In the genomic region with DNA sequence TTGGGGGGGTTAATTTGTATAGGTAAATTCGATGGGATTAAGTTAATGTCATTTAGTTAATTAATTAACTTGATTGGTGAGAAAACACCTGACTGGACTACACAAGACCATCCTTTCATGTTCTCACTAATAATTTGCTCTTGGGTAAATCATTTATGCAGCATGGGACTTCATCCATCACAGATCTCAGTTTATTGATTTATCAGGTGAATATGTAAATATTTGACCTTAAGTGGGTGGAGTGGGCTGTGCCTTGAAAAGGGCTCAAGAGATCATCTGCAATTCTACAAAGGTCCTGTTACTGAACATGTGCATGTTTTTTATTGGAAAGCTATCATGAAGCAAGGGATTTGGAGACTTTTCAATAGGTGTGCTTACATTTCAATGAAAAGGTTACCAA, we compare ENCODE assay signal across 31 mouse cellular contexts.
"Had no signal": no experiment of that assay in that cellular context is flagged by ENCODE, and none has a peak within 500 bp of the region (broad histone marks: within the 10 kb centered on the region; RNA-seq: fewer than 3 reads in every experiment).

No protein-coding gene starts in this region.

- H3K27me3 ChIP-seq: limb, embryonic 12.5 days; limb, embryonic 13.5 days; limb, embryonic 15.5 days; liver, embryonic 13.5 days; liver, embryonic 15.5 days; lung, embryonic 15.5 days; megakaryocyte, embryonic 14.5 days; midbrain, embryonic 12.5 days; midbrain, embryonic 13.5 days; midbrain, embryonic 15.5 days; neural tube, embryonic 12.5 days; neural tube, embryonic 13.5 days had no signal

- H3K4me2 ChIP-seq: limb, embryonic 12.5 days; limb, embryonic 13.5 days; limb, embryonic 15.5 days; liver, embryonic 13.5 days; liver, embryonic 15.5 days; lung, embryonic 14.5 days; lung, embryonic 15.5 days; midbrain, embryonic 11.5 days; midbrain, embryonic 12.5 days; midbrain, embryonic 13.5 days; midbrain, embryonic 15.5 days; neural tube, embryonic 12.5 days; neural tube, embryonic 13.5 days had no signal

- H3K9me3 ChIP-seq: limb, embryonic 10.5 days; limb, embryonic 12.5 days; limb, embryonic 13.5 days; limb, embryonic 15.5 days; liver, embryonic 13.5 days; liver, embryonic 15.5 days; lung, embryonic 15.5 days; megakaryocyte, embryonic 14.5 days; midbrain, embryonic 10.5 days; midbrain, embryonic 12.5 days; midbrain, embryonic 13.5 days; midbrain, embryonic 15.5 days; neural tube, embryonic 12.5 days; neural tube, embryonic 13.5 days had no signal

- DNase-seq: left cerebral cortex, postnatal 4 days; liver; liver, embryonic 13.5 days; lung, adult 18-20 months; lung, adult 2 months; lung, embryonic 14.5 days; lung, postnatal 10 days; lung, postnatal 14 days; lung, postnatal 36 days; lung, postnatal 4 days; midbrain, embryonic 14.5 days had no signal

- H3K4me3 ChIP-seq: left cerebral cortex, adult 2 months; limb, embryonic 10.5 days; limb, embryonic 12.5 days; limb, embryonic 13.5 days; limb, embryonic 15.5 days; liver, embryonic 13.5 days; liver, embryonic 15.5 days; lung, embryonic 15.5 days; megakaryocyte, embryonic 14.5 days; midbrain, embryonic 10.5 days; midbrain, embryonic 12.5 days; midbrain, embryonic 13.5 days; midbrain, embryonic 15.5 days; myocyte; neural tube, embryonic 12.5 days; neural tube, embryonic 13.5 days had no signal

- H3K27ac ChIP-seq: left cerebral cortex, adult 2 months; limb, embryonic 10.5 days; limb, embryonic 12.5 days; limb, embryonic 13.5 days; limb, embryonic 15.5 days; liver, embryonic 13.5 days; liver, embryonic 14.5 days; liver, embryonic 15.5 days; lung, embryonic 15.5 days; macrophage; midbrain, embryonic 10.5 days; midbrain, embryonic 12.5 days; midbrain, embryonic 13.5 days; midbrain, embryonic 15.5 days; neural tube, embryonic 12.5 days; neural tube, embryonic 13.5 days had no signal

- H3K4me1 ChIP-seq: limb, embryonic 10.5 days; limb, embryonic 12.5 days; limb, embryonic 13.5 days; limb, embryonic 15.5 days; liver, embryonic 13.5 days; liver, embryonic 15.5 days; lung, embryonic 15.5 days; megakaryocyte, embryonic 14.5 days; midbrain, embryonic 10.5 days; midbrain, embryonic 12.5 days; midbrain, embryonic 13.5 days; midbrain, embryonic 15.5 days; neural tube, embryonic 12.5 days had no signal

- ATAC-seq: lung, postnatal 0 days; midbrain, embryonic 13.5 days; midbrain, embryonic 15.5 days; midbrain, embryonic 16.5 days had no signal

- H3K9ac ChIP-seq: limb, embryonic 12.5 days; limb, embryonic 13.5 days; limb, embryonic 15.5 days; liver, embryonic 13.5 days; liver, embryonic 14.5 days; liver, embryonic 15.5 days; lung, embryonic 14.5 days; lung, embryonic 15.5 days; midbrain, embryonic 12.5 days; midbrain, embryonic 13.5 days; midbrain, embryonic 15.5 days; neural tube, embryonic 12.5 days; neural tube, embryonic 13.5 days had no signal

- H3K36me3 ChIP-seq: limb, embryonic 10.5 days; limb, embryonic 12.5 days; limb, embryonic 13.5 days; limb, embryonic 15.5 days; liver, embryonic 13.5 days; liver, embryonic 15.5 days; lung, embryonic 15.5 days; midbrain, embryonic 10.5 days; midbrain, embryonic 12.5 days; midbrain, embryonic 13.5 days; midbrain, embryonic 15.5 days; neural tube, embryonic 12.5 days; neural tube, embryonic 13.5 days had no signal
